Comparison of ENCODE assay signal across 28 mouse cellular contexts in genomic region chr16:86094461-86094860, GRCm38 (mm10).
DNase-seq lines count a peak whose midpoint lies in the region; ATAC-seq and TF ChIP-seq lines count a peak whose summit lies in the region.
"Had no signal": no experiment of that assay in that cellular context is flagged by ENCODE, and none has a peak within 500 bp of the region (broad histone marks: within the 10 kb centered on the region; RNA-seq: fewer than 3 reads in every experiment).

No protein-coding gene starts in this region.

- intact Hi-C loops in left cerebral cortex, postnatal 14 days (cut with DNase I): no loop called here

- H3ac ChIP-seq in C2C12 (ENCODE audit: control insufficient read depth, insufficient read length, low read depth): no peak overlapping the region
- H3ac ChIP-seq in myocyte (ENCODE audit: control insufficient read depth, insufficient read length): no peak overlapping the region

- H3K79me2 ChIP-seq in C2C12 (ENCODE audit: control insufficient read depth, insufficient read depth) (no peaks in the 10 kb centered on the region), myocyte (ENCODE audit: control insufficient read depth, insufficient read depth) (no peaks in the 10 kb centered on the region)

- peak overlapping the region; percentile 19 for H3K4me2 ChIP-seq in myocyte (ENCODE audit: low read depth)
- H3K4me2 ChIP-seq in heart, embryonic 12.5 days: no peak overlapping the region
- H3K4me2 ChIP-seq: embryonic facial prominence, embryonic 15.5 days; heart, embryonic 15.5 days; hindbrain, embryonic 13.5 days; kidney, embryonic 15.5 days; liver, embryonic 15.5 days; midbrain, embryonic 12.5 days had no signal

- H3K4me3 ChIP-seq in C2C12 (ENCODE audit: insufficient read depth, poor library complexity, severe bottlenecking) (no peak overlapping the region), myocyte (no peak overlapping the region)
- H3K4me3 ChIP-seq in heart, embryonic 12.5 days: no peak overlapping the region
- H3K4me3 ChIP-seq: embryonic facial prominence, embryonic 15.5 days; forebrain, embryonic 10.5 days; heart, adult 2 months; heart, embryonic 15.5 days; hindbrain, embryonic 13.5 days; kidney, embryonic 15.5 days; left cerebral cortex, adult 2 months; limb, embryonic 10.5 days; liver, embryonic 15.5 days; midbrain, embryonic 12.5 days had no signal

- no peaks in the 10 kb centered on the region for H3K27me3 ChIP-seq in C2C12 (ENCODE audit: control insufficient read depth, insufficient read depth, insufficient read length)
- H3K27me3 ChIP-seq in myocyte (ENCODE audit: control insufficient read depth, insufficient read depth, insufficient read length): no peaks in the 10 kb centered on the region
- H3K27me3 ChIP-seq in heart, embryonic 12.5 days (replicated peaks): no peaks in the 10 kb centered on the region
- H3K27me3 ChIP-seq: embryonic facial prominence, embryonic 15.5 days; heart, embryonic 15.5 days; hindbrain, embryonic 13.5 days; kidney, embryonic 15.5 days; liver, embryonic 15.5 days; midbrain, embryonic 12.5 days had no signal

- no peaks in the 10 kb centered on the region for H3K36me3 ChIP-seq in C2C12 (ENCODE audit: control insufficient read depth, insufficient read depth)
- no peaks in the 10 kb centered on the region for H3K36me3 ChIP-seq in myocyte (ENCODE audit: control insufficient read depth, insufficient read depth)
- H3K36me3 ChIP-seq in heart, embryonic 12.5 days: no peaks in the 10 kb centered on the region
- H3K36me3 ChIP-seq: embryonic facial prominence, embryonic 15.5 days; forebrain, embryonic 10.5 days; heart, embryonic 15.5 days; hindbrain, embryonic 13.5 days; kidney, embryonic 15.5 days; limb, embryonic 10.5 days; liver, embryonic 15.5 days; midbrain, embryonic 12.5 days had no signal

- no peak for TF ChIP-seq CTCF in C2C12 (IDR thresholded peaks at IDR 0.05; ENCODE audit: control insufficient read depth, insufficient read depth, insufficient read length)

- no peak for ATAC-seq in heart, embryonic 12.5 days (ENCODE audit: insufficient number of reproducible peaks, low FRiP score)
- ATAC-seq: forebrain, embryonic 16.5 days had no signal

- no peak for TF ChIP-seq POLR2A in myocyte (IDR thresholded peaks at IDR 0.05; ENCODE audit: insufficient read length, low read depth)

- H3K9me3 ChIP-seq in heart, embryonic 12.5 days (replicated peaks): 0 out of 2 replicates have a peak, but pooled peaks cover 3% of the 10 kb centered on the region
- H3K9me3 ChIP-seq: embryonic facial prominence, embryonic 15.5 days; heart, embryonic 15.5 days; limb, embryonic 10.5 days; liver, embryonic 15.5 days; midbrain, embryonic 12.5 days had no signal

- 81% methylated on average over 2 of the region's 2 CpGs for WGBS in heart, embryonic 12.5 days

- H3K4me1 ChIP-seq in heart, embryonic 12.5 days (replicated peaks): no peaks in the 10 kb centered on the region
- H3K4me1 ChIP-seq: embryonic facial prominence, embryonic 15.5 days; forebrain, embryonic 10.5 days; heart, embryonic 15.5 days; hindbrain, embryonic 13.5 days; kidney, embryonic 15.5 days; limb, embryonic 10.5 days; liver, embryonic 15.5 days; midbrain, embryonic 12.5 days had no signal

- no peak overlapping the region for H3K27ac ChIP-seq in heart, embryonic 12.5 days (ENCODE audit: poor library complexity, severe bottlenecking)
- H3K27ac ChIP-seq: embryonic facial prominence, embryonic 15.5 days; forebrain, embryonic 10.5 days; heart, adult 2 months; heart, embryonic 15.5 days; hindbrain, embryonic 13.5 days; kidney, embryonic 15.5 days; left cerebral cortex, adult 2 months; limb, embryonic 10.5 days; liver, embryonic 15.5 days; midbrain, embryonic 12.5 days had no signal

- DNase-seq in adrenal gland, adult 2 months: peak; percentile 27
- no peak for DNase-seq in adrenal gland, postnatal 4 days (ENCODE audit: low spot score in 2 of 2)
- peak; percentile 66 for DNase-seq in R1 (ENCODE audit: low read depth, low spot score)
- DNase-seq in left cerebral cortex, postnatal 14 days (ENCODE audit: low spot score in 2 of 2): no peak
- DNase-seq: adrenal gland, postnatal 25 days; cerebellum, adult 11 months; cerebellum, adult 9-11 months; gastrocnemius, postnatal 36 days; heart, adult 2 months; heart, postnatal 36 days; kidney, adult 11 months; liver; lung, postnatal 4 days; right cerebral cortex, postnatal 14 days; thymus, postnatal 14 days had no signal

- H3K9ac ChIP-seq in heart, embryonic 12.5 days: no peak overlapping the region
- H3K9ac ChIP-seq: embryonic facial prominence, embryonic 15.5 days; heart, embryonic 15.5 days; hindbrain, embryonic 13.5 days; kidney, embryonic 15.5 days; liver, embryonic 15.5 days; midbrain, embryonic 12.5 days had no signal

- H3K79me3 ChIP-seq in C2C12 (ENCODE audit: low read depth): no peaks in the 10 kb centered on the region

TF ChIP-seq in C2C12, 6 proteins besides CTCF, POLR2A, EP300 and RAD21:
- no peak for TF ChIP-seq USF1 (IDR thresholded peaks at IDR 0.05; ENCODE audit: low read depth)
- TF ChIP-seq MYOD1 (IDR thresholded peaks at IDR 0.05; ENCODE audit: control insufficient read depth, insufficient read length, low read depth): no peak
- no peak for TF ChIP-seq MYOG (IDR thresholded peaks at IDR 0.05; ENCODE audit: control insufficient read depth, extremely low read depth, insufficient read length)
- peak; percentile 42 for TF ChIP-seq FOSL1 (IDR thresholded peaks at IDR 0.05; ENCODE audit: insufficient read depth, low read length, poor library complexity, severe bottlenecking)
- TF ChIP-seq MAX (IDR thresholded peaks at IDR 0.05): no peak
- TF ChIP-seq CEBPB (IDR thresholded peaks at IDR 0.05; ENCODE audit: low read depth): no peak

TF ChIP-seq in myocyte, 11 proteins besides CTCF, POLR2A, EP300 and RAD21:
- TF ChIP-seq CEBPB (IDR thresholded peaks at IDR 0.05; ENCODE audit: insufficient read depth, poor library complexity, severe bottlenecking) (0 out of 2 replicates have a peak, but pooled peaks have one; percentile 47), MYOG (IDR thresholded peaks at IDR 0.05; ENCODE audit: control insufficient read depth in 1 of 3, insufficient read depth in 1 of 3, insufficient read length in 2 of 3, low read depth in 2 of 3) (no peak), USF1 (IDR thresholded peaks at IDR 0.05; ENCODE audit: low read depth) (no peak)
TF ChIP-seq in myocyte: peak in this region for 1.

Comparison
In these comparisons a context has a peak if more than half of its experiments do, and no peak if none do; other contexts are left out.
1. DNase-seq: peak in adrenal gland, adult 2 months (single experiment) and R1 (single experiment); none in adrenal gland, postnatal 4 days (0 of 2) and left cerebral cortex, postnatal 14 days (0 of 2).